Mouse (Mus musculus): ENCODE measurements around the gene Pim1. TPM values are rescaled to one million over a fixed set of nuclear protein-coding genes. Genes with fewer than 3 reads are reported as not detected.
"Not testable (repeated sequence)": the region's sequence is repeated elsewhere in the genome, so short reads cannot be mapped to it uniquely, and the experiment has no call there.

Gene Pim1
- polyA plus RNA-seq, 1 experiment from 2014 or later: 20.3 TPM

DNA sequence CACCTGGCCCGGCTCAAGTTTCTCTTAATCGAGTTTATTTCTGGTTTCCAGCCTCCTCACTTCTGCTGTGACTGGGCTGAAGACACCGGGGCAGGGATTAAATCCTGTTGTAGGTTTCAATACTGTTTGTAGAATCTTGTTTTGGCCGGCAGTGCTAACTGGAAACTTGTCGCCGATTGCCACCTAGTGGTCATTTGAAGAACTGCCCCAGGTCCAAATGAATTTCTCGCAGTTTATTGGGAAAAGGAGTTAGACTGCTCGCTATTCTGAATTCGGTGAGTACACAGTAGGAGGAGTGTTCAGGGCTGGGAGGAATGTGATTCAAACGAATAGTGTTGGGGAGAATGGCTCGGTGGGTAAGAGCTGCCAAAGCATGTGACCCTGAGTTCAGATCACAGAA, 23.9 kb downstream of the Pim1 start:
- H3K36me3 ChIP-seq: no peaks in the 10 kb centered on the region
- no peak overlapping the region for H3K9ac ChIP-seq
- no peak overlapping the region for H3K4me2 ChIP-seq (replicated peaks)
- ATAC-seq (ENCODE audit: low FRiP score, low read depth): no peak
- H3K4me3 ChIP-seq: no peak overlapping the region
- no peaks in the 10 kb centered on the region for H3K9me3 ChIP-seq
- H3K27ac ChIP-seq: no peak overlapping the region
- no peaks in the 10 kb centered on the region for H3K27me3 ChIP-seq (replicated peaks)
- no peaks in the 10 kb centered on the region for H3K4me1 ChIP-seq
- 6% methylated on average over 11 of the region's 11 CpGs for WGBS

GRCm38 (mm10) chr17:29518665-29519064, 28.1 kb downstream of the Pim1 start:
- not testable (repeated sequence) for ATAC-seq (ENCODE audit: low FRiP score, low read depth); H3K4me1 ChIP-seq; H3K36me3 ChIP-seq; H3K27me3 ChIP-seq (replicated peaks); H3K27ac ChIP-seq; H3K4me2 ChIP-seq (replicated peaks); H3K9me3 ChIP-seq; H3K4me3 ChIP-seq; H3K9ac ChIP-seq
- 95% methylated on average over 5 of the region's 5 CpGs for WGBS

GRCm38 (mm10) chr17:29519731-29520130, 29.2 kb downstream of the Pim1 start:
- Histone ChIP-seq H3K27ac (no peak overlapping the region), H3K9ac (no peak overlapping the region), H3K4me3 (no peak overlapping the region), H3K9me3 (no peaks in the 10 kb centered on the region), H3K36me3 (no peaks in the 10 kb centered on the region), H3K4me1 (no peaks in the 10 kb centered on the region), H3K27me3 (replicated peaks) (no peaks in the 10 kb centered on the region), H3K4me2 (replicated peaks) (no peak overlapping the region)
- no peak for ATAC-seq (ENCODE audit: low FRiP score, low read depth)
- WGBS: 77% methylated on average over 8 of the region's 8 CpGs

- H3K4me1 ChIP-seq: no peaks in the 10 kb centered on the region
- ATAC-seq (ENCODE audit: low FRiP score, low read depth): no peak
- no peaks in the 10 kb centered on the region for H3K36me3 ChIP-seq
- H3K27me3 ChIP-seq (replicated peaks): no peaks in the 10 kb centered on the region
- 82% methylated on average over 2 of the region's 2 CpGs for WGBS
- no peak overlapping the region for H3K27ac ChIP-seq
- H3K4me2 ChIP-seq (replicated peaks): no peak overlapping the region
- H3K9me3 ChIP-seq: peaks cover 6% of the 10 kb centered on the region; the same call in 1 of the 2 replicates
- no peak overlapping the region for H3K4me3 ChIP-seq
- H3K9ac ChIP-seq: no peak overlapping the region
These were observed 35.1 kb downstream of the Pim1 start for GRCm38 (mm10) chr17:29525613-29526012.

DNA sequence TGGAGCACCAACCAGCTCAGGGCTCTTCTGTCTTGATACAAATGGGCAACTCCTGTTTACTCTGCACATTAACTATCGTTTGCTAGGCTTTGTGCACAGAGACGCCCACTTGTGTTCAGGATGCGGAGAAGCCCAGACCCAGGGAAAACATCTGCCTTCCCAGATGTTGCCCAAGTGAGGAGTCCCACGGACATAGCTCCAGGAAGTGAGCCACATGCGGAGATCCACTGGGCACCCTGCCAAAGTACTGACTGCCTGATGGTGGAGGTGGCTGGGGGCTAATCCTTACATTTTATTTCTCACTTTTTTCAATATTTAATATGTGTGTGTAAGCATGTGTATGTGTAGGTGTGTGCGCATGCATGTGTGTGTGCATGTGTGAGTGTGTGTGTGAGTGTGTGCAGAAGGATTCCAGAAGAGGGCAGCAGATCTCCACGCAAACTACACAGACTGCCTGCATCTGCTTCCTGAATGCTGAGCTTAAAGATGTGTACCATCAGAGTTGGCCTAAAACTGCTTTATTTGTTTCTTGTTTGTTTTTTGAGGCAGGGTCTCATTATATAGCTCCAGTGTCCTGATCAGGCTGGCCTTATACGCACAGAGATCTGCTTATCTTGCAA, 38.1 kb downstream of the Pim1 start:
- H3K4me1 ChIP-seq: no peaks in the 10 kb centered on the region

DNA sequence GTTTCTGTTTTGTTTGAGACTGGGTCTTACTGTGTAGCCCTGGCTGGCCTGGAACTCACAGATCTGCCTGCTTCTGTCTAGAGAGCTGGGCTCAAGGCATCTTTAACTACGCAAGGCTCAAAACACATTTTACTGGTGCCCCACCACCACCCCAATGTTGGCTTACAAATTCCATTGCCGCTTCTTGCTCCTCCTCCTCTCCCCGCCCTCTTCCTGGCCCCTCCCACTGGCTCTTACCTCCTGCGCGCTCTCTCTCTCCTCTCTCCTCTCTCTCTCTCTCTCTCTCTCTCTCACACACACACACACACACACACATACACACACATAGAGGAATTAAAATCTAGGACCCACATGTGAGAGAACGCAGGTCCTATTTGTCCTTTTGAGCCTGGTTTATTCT, 40.0 kb downstream of the Pim1 start:
- Histone ChIP-seq H3K27me3 (replicated peaks) (no peaks in the 10 kb centered on the region), H3K4me2 (replicated peaks) (no peak overlapping the region), H3K36me3 (no peaks in the 10 kb centered on the region), H3K4me3 (no peak overlapping the region), H3K9me3 (peaks cover 3% of the 10 kb centered on the region; the same call in 1 of the 2 replicates), H3K27ac (no peak overlapping the region), H3K4me1 (no peaks in the 10 kb centered on the region), H3K9ac (no peak overlapping the region)
- ATAC-seq (ENCODE audit: low FRiP score, low read depth): no peak
- 85% methylated on average over 6 of the region's 6 CpGs for WGBS

More for the DNA sequence above, 38.1 kb downstream of the Pim1 start:
- H3K27me3 ChIP-seq (replicated peaks): no peaks in the 10 kb centered on the region
- H3K4me3 ChIP-seq: no peak overlapping the region
- H3K27ac ChIP-seq: no peak overlapping the region
- H3K4me2 ChIP-seq (replicated peaks): no peak overlapping the region
- WGBS: 86% methylated on average over 8 of the region's 8 CpGs
- no peak for ATAC-seq (ENCODE audit: low FRiP score, low read depth)
- no peaks in the 10 kb centered on the region for H3K36me3 ChIP-seq
- no peak overlapping the region for H3K9ac ChIP-seq
- peaks cover 6% of the 10 kb centered on the region; the same call in 1 of the 2 replicates for H3K9me3 ChIP-seq

- no peak overlapping the region for H3K27ac ChIP-seq
- 80% methylated on average over 9 of the region's 9 CpGs for WGBS
These were observed 40.7 kb downstream of the Pim1 start for GRCm38 (mm10) chr17:29531278-29531677.

GRCm38 (mm10) chr17:29531757-29532384, 41.3 kb downstream of the Pim1 start:
- H3K4me2 ChIP-seq (replicated peaks): no peak overlapping the region
- ATAC-seq (ENCODE audit: low FRiP score, low read depth): no peak
- H3K9ac ChIP-seq: no peak overlapping the region
- WGBS: 66% methylated on average over 10 of the region's 10 CpGs
- H3K27me3 ChIP-seq (replicated peaks): no peaks in the 10 kb centered on the region
- H3K9me3 ChIP-seq: no peaks in the 10 kb centered on the region
- no peaks in the 10 kb centered on the region for H3K36me3 ChIP-seq
- no peak overlapping the region for H3K4me3 ChIP-seq
- H3K27ac ChIP-seq: no peak overlapping the region
- H3K4me1 ChIP-seq: no peaks in the 10 kb centered on the region

More at GRCm38 (mm10) chr17:29531278-29531677, 40.7 kb downstream of the Pim1 start:
- H3K4me1 ChIP-seq: no peaks in the 10 kb centered on the region
- H3K36me3 ChIP-seq: no peaks in the 10 kb centered on the region
- H3K9me3 ChIP-seq: no peaks in the 10 kb centered on the region
- H3K4me3 ChIP-seq: no peak overlapping the region
- no peak overlapping the region for H3K4me2 ChIP-seq (replicated peaks)
- H3K9ac ChIP-seq: no peak overlapping the region
- H3K27me3 ChIP-seq (replicated peaks): no peaks in the 10 kb centered on the region
- ATAC-seq (ENCODE audit: low FRiP score, low read depth): no peak

GRCm38 (mm10) chr17:29533866-29534265, 43.3 kb downstream of the Pim1 start:
- WGBS: 92% methylated on average over 11 of the region's 11 CpGs
- ATAC-seq (ENCODE audit: low FRiP score, low read depth): no peak
- no peak overlapping the region for H3K4me2 ChIP-seq (replicated peaks)
- no peaks in the 10 kb centered on the region for H3K9me3 ChIP-seq
- no peaks in the 10 kb centered on the region for H3K27me3 ChIP-seq (replicated peaks)
- no peak overlapping the region for H3K4me3 ChIP-seq
- H3K36me3 ChIP-seq: no peaks in the 10 kb centered on the region
- H3K27ac ChIP-seq: no peak overlapping the region
- no peaks in the 10 kb centered on the region for H3K4me1 ChIP-seq
- no peak overlapping the region for H3K9ac ChIP-seq

DNA sequence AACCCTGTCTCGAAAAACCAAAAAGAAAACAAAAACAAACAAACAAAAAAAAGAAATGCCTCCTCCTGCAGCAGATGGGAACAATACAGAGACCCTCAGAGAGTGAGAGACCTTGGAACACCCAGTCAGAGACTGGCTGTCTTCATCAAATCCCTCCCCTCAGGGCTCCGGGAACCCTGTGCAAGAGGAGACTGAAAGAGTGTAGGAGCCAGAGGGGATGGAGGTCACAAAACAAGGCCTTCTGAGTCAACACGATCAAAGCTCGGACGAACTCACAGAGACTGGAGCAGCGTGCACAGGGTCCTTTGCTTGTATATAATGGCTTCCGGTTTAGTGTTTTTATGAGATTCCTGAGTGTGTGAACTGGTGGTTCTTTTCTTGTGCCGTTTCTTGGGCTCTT, 49.9 kb downstream of the Pim1 start:
- H3K27ac ChIP-seq: no peak overlapping the region
- H3K4me3 ChIP-seq: no peak overlapping the region
- no peak overlapping the region for H3K9ac ChIP-seq
- WGBS: 86% methylated on average over 8 of the region's 8 CpGs
- no peaks in the 10 kb centered on the region for H3K9me3 ChIP-seq
- no peaks in the 10 kb centered on the region for H3K27me3 ChIP-seq (replicated peaks)
- ATAC-seq (ENCODE audit: low FRiP score, low read depth): no peak
- H3K4me1 ChIP-seq: no peaks in the 10 kb centered on the region
- H3K36me3 ChIP-seq: no peaks in the 10 kb centered on the region
- no peak overlapping the region for H3K4me2 ChIP-seq (replicated peaks)

DNA sequence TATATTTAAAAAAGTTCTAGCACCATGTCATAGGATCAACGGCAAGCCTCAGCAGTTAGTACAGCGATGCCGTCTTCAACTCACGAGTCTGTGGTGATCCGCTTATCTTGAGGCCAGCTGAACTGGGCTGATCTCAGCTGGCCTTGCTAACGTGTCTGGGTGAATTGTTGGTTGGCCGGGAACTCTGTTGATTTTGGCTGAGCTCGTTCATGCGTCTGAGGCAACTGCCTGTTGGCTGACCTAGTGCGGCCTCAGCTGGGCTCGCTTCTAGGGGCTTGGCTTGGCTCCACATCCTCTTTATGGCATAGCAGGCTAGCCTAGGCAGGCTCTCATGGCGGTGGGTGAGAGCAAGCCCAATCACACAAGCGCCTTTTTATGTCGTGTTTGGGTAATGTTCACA, 50.9 kb downstream of the Pim1 start:
- no peak for ATAC-seq (ENCODE audit: low FRiP score, low read depth)

DNA sequence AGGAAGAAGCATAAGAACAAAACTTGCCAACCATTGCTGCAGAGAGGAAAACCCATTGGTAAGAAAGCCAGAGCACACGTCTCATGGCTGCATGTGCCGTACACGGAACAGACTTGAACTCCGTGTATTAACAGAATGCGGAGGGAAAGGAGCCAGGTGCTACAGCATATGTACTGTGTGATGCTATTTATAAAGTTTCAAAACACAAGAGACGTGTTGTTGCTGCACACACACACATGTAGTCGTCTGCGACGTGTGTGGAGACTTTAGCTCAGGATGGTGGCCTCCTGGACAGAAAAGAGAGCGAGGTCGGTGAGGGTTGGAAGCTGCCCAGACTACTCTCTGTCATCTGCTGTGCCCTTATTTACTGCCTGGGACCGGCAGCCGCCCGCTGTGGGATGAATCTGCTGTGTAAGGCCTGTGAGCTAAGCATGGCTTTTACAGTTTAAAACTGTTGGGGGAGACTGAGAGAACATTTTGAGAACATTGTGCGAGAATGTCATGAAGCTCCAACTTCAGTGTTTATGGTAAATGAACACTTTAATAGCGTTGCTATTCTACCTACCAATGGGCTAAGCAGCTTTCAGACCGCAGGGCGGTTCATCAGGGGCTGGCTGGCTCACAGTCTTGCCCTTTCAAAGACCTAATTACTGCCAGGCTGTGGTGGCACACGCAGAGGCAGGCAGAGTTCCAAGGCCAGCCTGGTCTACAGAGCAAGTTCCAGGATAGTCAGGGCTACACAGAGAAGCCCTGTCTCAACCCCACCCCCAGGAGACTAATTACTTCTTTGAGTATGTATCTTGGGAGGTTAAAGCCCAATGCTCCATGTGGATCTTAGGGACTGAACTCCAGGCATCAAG, 52.5 kb downstream of the Pim1 start:
- WGBS: 90% methylated on average over 19 of the region's 19 CpGs
- Histone ChIP-seq H3K27ac (no peak overlapping the region), H3K4me2 (replicated peaks) (no peak overlapping the region), H3K27me3 (replicated peaks) (no peaks in the 10 kb centered on the region), H3K4me3 (no peak overlapping the region), H3K9me3 (no peaks in the 10 kb centered on the region), H3K9ac (no peak overlapping the region), H3K36me3 (no peaks in the 10 kb centered on the region), H3K4me1 (no peaks in the 10 kb centered on the region)
- ATAC-seq (ENCODE audit: low FRiP score, low read depth): no peak

More for the DNA sequence above, 50.9 kb downstream of the Pim1 start:
- Histone ChIP-seq H3K4me3 (no peak overlapping the region), H3K9ac (no peak overlapping the region), H3K4me2 (replicated peaks) (no peak overlapping the region), H3K4me1 (no peaks in the 10 kb centered on the region), H3K36me3 (no peaks in the 10 kb centered on the region), H3K27ac (no peak overlapping the region), H3K27me3 (replicated peaks) (no peaks in the 10 kb centered on the region), H3K9me3 (no peaks in the 10 kb centered on the region)
- WGBS: 82% methylated on average over 14 of the region's 14 CpGs
